Mouse (Mus musculus): Measurements from ENCODE around the gene Cox8a. TPM values are rescaled to one million over a fixed set of nuclear protein-coding genes. Genes with fewer than 3 reads are reported as not detected.

The Cox8a gene
- total and polyA plus RNA-seq, 3 experiments, result 374 to 934 (median 515) TPM

GRCm38 (mm10) chr19:7226511-7226914 lies 9.1 kb upstream of the Cox8a start:
- H3K36me3 ChIP-seq (replicated peaks), result peaks cover 73% of the 10 kb centered on the region

DNA sequence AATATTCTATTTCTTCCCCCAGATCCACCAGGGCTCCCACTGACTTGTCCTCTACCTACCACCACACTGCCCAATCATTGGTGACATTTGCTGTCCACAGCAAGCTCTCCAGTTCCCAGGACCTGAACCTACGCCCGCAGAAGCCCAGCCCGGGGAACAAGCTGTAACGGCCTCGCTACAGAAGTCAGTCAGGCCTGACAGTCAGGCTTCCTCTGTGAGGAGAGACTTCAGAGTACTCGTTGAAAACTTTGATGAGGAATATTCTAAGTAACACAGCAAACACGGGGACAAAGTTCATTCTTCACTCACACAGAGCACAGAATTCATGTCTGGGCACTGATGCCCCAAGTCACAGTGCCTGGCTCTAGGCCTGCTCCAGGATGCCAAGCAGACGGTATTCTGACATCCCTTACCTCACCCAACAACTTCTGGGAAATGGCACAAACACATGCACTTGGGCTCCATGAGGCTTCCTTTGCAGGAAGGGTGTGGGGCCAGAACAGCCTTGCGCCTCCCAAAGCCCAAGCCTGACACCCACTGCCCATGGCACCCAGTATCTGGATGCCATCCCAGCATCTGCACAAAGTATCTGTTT lies 7.8 kb upstream of the Cox8a start:
- H3K9me3 ChIP-seq (replicated peaks), result 0 out of 2 replicates have a peak, but pooled peaks cover 5% of the 10 kb centered on the region
- H3K4me3 ChIP-seq (ENCODE audit: low read depth, low read length), result no peak overlapping the region
- no peak for TF ChIP-seq GATA1 (IDR thresholded peaks at IDR 0.05; ENCODE audit: borderline replicate concordance, low read length)
- TF ChIP-seq POLR2AphosphoS5 (IDR thresholded peaks at IDR 0.05; ENCODE audit: insufficient replicate concordance, low read depth, low read length), result no peak
- TF ChIP-seq TAL1 (conservative IDR thresholded peaks at IDR 0.05; ENCODE audit: low read depth, low read length), result no peak
- TF ChIP-seq GATA2 (IDR thresholded peaks at IDR 0.05; ENCODE audit: borderline replicate concordance, low read depth, low read length), result no peak
- no peak for TF ChIP-seq CTCF (IDR thresholded peaks at IDR 0.05; ENCODE audit: low read depth, low read length)
- ATAC-seq (ENCODE audit: extremely low read depth, insufficient number of reproducible peaks, low FRiP score, poor library complexity, severe bottlenecking) (no peak), DNase-seq (ENCODE audit: low spot score) (no peak)
- no peaks in the 10 kb centered on the region for H3K27me3 ChIP-seq (ENCODE audit: insufficient read depth, low read length)
- H3K36me3 ChIP-seq (replicated peaks), result peaks cover 60% of the 10 kb centered on the region
- peaks cover 28% of the 10 kb centered on the region for H3K4me1 ChIP-seq (ENCODE audit: insufficient read depth, low read depth, low read length)

More at GRCm38 (mm10) chr19:7226511-7226914, 9.1 kb upstream of the Cox8a start:
- DNase-seq (ENCODE audit: low spot score), result peak; percentile 45
- H3K4me3 ChIP-seq (ENCODE audit: low read depth, low read length), result peak overlapping the region; percentile 43; the same call in 1 of the 2 replicates
- no peaks in the 10 kb centered on the region for H3K27me3 ChIP-seq (ENCODE audit: insufficient read depth, low read length)
- 0 out of 2 replicates have a peak, but pooled peaks cover 5% of the 10 kb centered on the region for H3K9me3 ChIP-seq (replicated peaks)
- H3K4me1 ChIP-seq (ENCODE audit: insufficient read depth, low read depth, low read length), result peaks cover 28% of the 10 kb centered on the region
- no peak; the same call in 1 of the 2 replicates for ATAC-seq (ENCODE audit: extremely low read depth, insufficient number of reproducible peaks, low FRiP score, poor library complexity, severe bottlenecking)
- TF ChIP-seq GATA2 (IDR thresholded peaks at IDR 0.05; ENCODE audit: borderline replicate concordance, low read depth, low read length) (no peak), TAL1 (conservative IDR thresholded peaks at IDR 0.05; ENCODE audit: low read depth, low read length) (no peak), POLR2AphosphoS5 (IDR thresholded peaks at IDR 0.05; ENCODE audit: insufficient replicate concordance, low read depth, low read length) (no peak), GATA1 (IDR thresholded peaks at IDR 0.05; ENCODE audit: borderline replicate concordance, low read length) (no peak), CTCF (IDR thresholded peaks at IDR 0.05; ENCODE audit: low read depth, low read length) (no peak)

- Histone ChIP-seq H3K27me3 (ENCODE audit: insufficient read depth, low read length) (no peaks in the 10 kb centered on the region), H3K4me3 (ENCODE audit: low read depth, low read length) (no peak overlapping the region), H3K4me1 (ENCODE audit: insufficient read depth, low read depth, low read length) (peaks cover 28% of the 10 kb centered on the region), H3K9me3 (replicated peaks) (0 out of 2 replicates have a peak, but pooled peaks cover 5% of the 10 kb centered on the region), H3K36me3 (replicated peaks) (peaks cover 51% of the 10 kb centered on the region)
- TF ChIP-seq TAL1 (conservative IDR thresholded peaks at IDR 0.05; ENCODE audit: low read depth, low read length) (no peak), GATA1 (IDR thresholded peaks at IDR 0.05; ENCODE audit: borderline replicate concordance, low read length) (no peak), POLR2AphosphoS5 (IDR thresholded peaks at IDR 0.05; ENCODE audit: insufficient replicate concordance, low read depth, low read length) (no peak), GATA2 (IDR thresholded peaks at IDR 0.05; ENCODE audit: borderline replicate concordance, low read depth, low read length) (no peak), CTCF (IDR thresholded peaks at IDR 0.05; ENCODE audit: low read depth, low read length) (no peak)
- no peak for ATAC-seq (ENCODE audit: extremely low read depth, insufficient number of reproducible peaks, low FRiP score, poor library complexity, severe bottlenecking)
- DNase-seq (ENCODE audit: low spot score), result no peak
Observed at GRCm38 (mm10) chr19:7224253-7224652, 6.8 kb upstream of the Cox8a start.

DNA sequence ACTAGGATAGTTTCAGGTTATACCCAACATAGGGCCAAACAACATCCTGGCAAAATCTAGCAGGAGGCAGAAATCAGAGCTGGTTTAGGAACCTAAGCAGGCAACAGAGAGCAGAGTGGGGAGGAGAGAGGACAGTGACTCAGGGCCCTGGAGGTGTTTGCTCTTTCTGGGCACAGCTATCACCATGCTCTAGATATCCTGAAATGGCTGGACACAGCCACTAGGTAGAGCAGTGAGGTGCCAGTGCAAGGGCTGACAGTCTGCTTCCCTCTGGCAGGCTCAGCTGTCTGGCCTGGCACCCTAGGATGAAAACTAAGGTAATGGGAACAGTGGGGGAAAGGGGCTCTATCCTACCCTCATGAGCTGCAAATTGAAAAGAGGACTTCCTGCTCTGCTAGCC lies 6.1 kb upstream of the Cox8a start:
- 0 out of 2 replicates have a peak, but pooled peaks cover 5% of the 10 kb centered on the region for H3K9me3 ChIP-seq (replicated peaks)
- H3K4me1 ChIP-seq (ENCODE audit: insufficient read depth, low read depth, low read length), result peaks cover 32% of the 10 kb centered on the region
- H3K27me3 ChIP-seq (ENCODE audit: insufficient read depth, low read length), result no peaks in the 10 kb centered on the region
- peaks cover 44% of the 10 kb centered on the region for H3K36me3 ChIP-seq (replicated peaks)
- no peak overlapping the region for H3K4me3 ChIP-seq (ENCODE audit: low read depth, low read length)
- DNase-seq (ENCODE audit: low spot score) (no peak), ATAC-seq (ENCODE audit: extremely low read depth, insufficient number of reproducible peaks, low FRiP score, poor library complexity, severe bottlenecking) (no peak)
- TF ChIP-seq GATA1 (IDR thresholded peaks at IDR 0.05; ENCODE audit: borderline replicate concordance, low read length), result no peak
- TF ChIP-seq TAL1 (conservative IDR thresholded peaks at IDR 0.05; ENCODE audit: low read depth, low read length), result no peak
- TF ChIP-seq GATA2 (IDR thresholded peaks at IDR 0.05; ENCODE audit: borderline replicate concordance, low read depth, low read length), result no peak
- TF ChIP-seq POLR2AphosphoS5 (IDR thresholded peaks at IDR 0.05; ENCODE audit: insufficient replicate concordance, low read depth, low read length), result no peak; the same call in 1 of the 2 replicates
- TF ChIP-seq CTCF (IDR thresholded peaks at IDR 0.05; ENCODE audit: low read depth, low read length), result no peak

DNA sequence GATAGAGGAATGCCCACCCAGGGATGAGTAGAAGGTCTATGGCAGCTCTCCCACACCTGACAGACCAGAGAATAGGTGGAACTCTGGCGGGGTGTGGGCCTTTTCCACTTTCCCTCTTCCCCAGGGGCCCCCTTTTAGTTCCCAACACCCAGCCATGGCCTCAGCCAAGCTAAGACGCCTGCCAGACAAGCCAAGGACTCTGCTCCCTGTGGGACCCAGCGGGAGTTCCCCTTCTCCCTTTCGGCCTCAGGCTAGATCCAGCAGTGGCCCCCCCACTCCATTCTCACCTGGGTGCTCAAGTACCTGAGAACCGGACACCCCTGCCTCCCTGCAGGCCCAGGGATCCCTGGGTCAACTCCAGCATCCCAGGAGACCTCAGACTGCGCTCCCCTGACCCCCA lies 4.8 kb upstream of the Cox8a start:
- Histone ChIP-seq H3K27me3 (ENCODE audit: insufficient read depth, low read length) (no peaks in the 10 kb centered on the region), H3K4me3 (ENCODE audit: low read depth, low read length) (no peak overlapping the region), H3K36me3 (replicated peaks) (peaks cover 31% of the 10 kb centered on the region), H3K9me3 (replicated peaks) (0 out of 2 replicates have a peak, but pooled peaks cover 5% of the 10 kb centered on the region), H3K4me1 (ENCODE audit: insufficient read depth, low read depth, low read length) (peaks cover 28% of the 10 kb centered on the region)
- TF ChIP-seq CTCF (IDR thresholded peaks at IDR 0.05; ENCODE audit: low read depth, low read length), result no peak
- no peak for TF ChIP-seq POLR2AphosphoS5 (IDR thresholded peaks at IDR 0.05; ENCODE audit: insufficient replicate concordance, low read depth, low read length)
- no peak for TF ChIP-seq GATA2 (IDR thresholded peaks at IDR 0.05; ENCODE audit: borderline replicate concordance, low read depth, low read length)
- TF ChIP-seq TAL1 (conservative IDR thresholded peaks at IDR 0.05; ENCODE audit: low read depth, low read length), result no peak
- no peak for TF ChIP-seq GATA1 (IDR thresholded peaks at IDR 0.05; ENCODE audit: borderline replicate concordance, low read length)
- ATAC-seq (ENCODE audit: extremely low read depth, insufficient number of reproducible peaks, low FRiP score, poor library complexity, severe bottlenecking) (no peak), DNase-seq (ENCODE audit: low spot score) (no peak)

DNA sequence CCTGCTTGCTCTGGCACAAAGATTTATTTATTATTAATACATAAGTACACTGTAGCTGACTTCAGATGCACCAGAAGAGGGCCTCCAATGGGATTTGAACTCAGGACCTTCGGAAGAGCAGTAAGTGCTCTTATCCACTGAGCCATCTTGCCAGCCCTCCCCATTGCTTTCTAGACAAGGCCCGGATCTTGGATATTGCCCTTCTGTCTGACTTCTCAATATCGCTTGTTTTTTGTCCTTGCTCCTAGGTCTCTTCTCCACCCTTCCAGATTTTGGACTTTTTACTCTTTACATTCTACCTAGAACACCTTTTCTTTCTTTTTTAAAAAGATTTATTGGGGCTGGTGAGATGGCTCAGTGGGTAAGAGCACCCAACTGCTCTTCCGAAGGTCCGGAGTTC lies 1.3 kb upstream of the Cox8a start:
- no peaks in the 10 kb centered on the region for H3K27me3 ChIP-seq (ENCODE audit: insufficient read depth, low read length)
- ATAC-seq (ENCODE audit: extremely low read depth, insufficient number of reproducible peaks, low FRiP score, poor library complexity, severe bottlenecking) (no peak), DNase-seq (ENCODE audit: low spot score) (no peak)
- TF ChIP-seq GATA1 (IDR thresholded peaks at IDR 0.05; ENCODE audit: borderline replicate concordance, low read length), result no peak
- no peak for TF ChIP-seq TAL1 (conservative IDR thresholded peaks at IDR 0.05; ENCODE audit: low read depth, low read length)
- TF ChIP-seq CTCF (IDR thresholded peaks at IDR 0.05; ENCODE audit: low read depth, low read length), result no peak
- no peak for TF ChIP-seq GATA2 (IDR thresholded peaks at IDR 0.05; ENCODE audit: borderline replicate concordance, low read depth, low read length)
- no peak for TF ChIP-seq POLR2AphosphoS5 (IDR thresholded peaks at IDR 0.05; ENCODE audit: insufficient replicate concordance, low read depth, low read length)
- no peak overlapping the region; the same call in 1 of the 2 replicates for H3K4me3 ChIP-seq (ENCODE audit: low read depth, low read length)
- peaks cover 35% of the 10 kb centered on the region for H3K4me1 ChIP-seq (ENCODE audit: insufficient read depth, low read depth, low read length)
- H3K9me3 ChIP-seq (replicated peaks), result 0 out of 2 replicates have a peak, but pooled peaks cover 5% of the 10 kb centered on the region
- H3K36me3 ChIP-seq (replicated peaks), result peaks cover 32% of the 10 kb centered on the region

Data from G1E (cell line).